Mouse (Mus musculus) brain, embryonic 18.5 days (tissue): ENCODE results near the gene Pex13.
"Not testable (repeated sequence)": the region's sequence is repeated elsewhere in the genome, so short reads cannot be mapped to it uniquely, and the experiment has no call there.

ENCODE experiments used
- DNase-seq: peaks from one replicate; pipeline ENCODE4 v3.0.0-alpha.2; 2012; ENCODE audit warnings: low read depth, low spot score

The Pex13 gene

DNA sequence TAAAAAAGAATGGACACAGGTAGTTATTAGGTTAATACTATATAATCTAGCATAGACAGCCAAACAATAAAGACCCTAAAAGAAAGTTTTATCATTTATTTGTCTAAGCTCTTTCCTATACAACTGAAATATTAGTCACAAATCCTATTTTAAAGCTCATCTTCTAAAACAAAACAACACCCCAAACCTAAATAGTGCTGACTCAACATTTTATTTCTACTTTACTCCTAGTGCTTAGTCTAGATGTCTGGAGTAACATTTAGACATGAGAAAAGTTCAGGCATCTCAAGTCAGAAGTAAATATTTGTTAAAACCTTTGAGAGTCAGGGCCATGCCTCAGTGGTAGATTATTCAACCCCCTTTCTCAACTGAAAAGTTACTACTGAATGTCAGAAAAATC, 18.3 kb downstream of the Pex13 start:
- no peak for DNase-seq

DNA sequence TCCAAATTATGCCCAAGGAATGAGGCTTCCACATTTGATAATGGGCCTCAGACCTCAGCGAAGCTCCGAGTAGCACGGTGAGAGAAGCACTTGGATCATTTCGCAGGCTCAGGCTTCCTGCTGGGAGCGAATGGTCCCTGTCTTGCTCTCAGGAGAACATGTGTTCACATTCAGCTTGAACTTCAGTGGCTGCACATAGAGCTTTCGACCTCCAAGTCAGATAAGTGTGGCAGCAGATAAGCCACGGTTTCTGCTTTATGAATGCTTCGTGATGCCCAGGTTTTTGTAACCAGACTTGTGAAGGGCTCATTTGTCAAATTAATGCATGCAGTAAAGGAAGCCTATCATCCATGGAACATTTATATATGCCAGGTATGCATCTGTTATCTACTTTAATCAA, 31.2 kb downstream of the Pex13 start:
- DNase-seq = no peak

DNA sequence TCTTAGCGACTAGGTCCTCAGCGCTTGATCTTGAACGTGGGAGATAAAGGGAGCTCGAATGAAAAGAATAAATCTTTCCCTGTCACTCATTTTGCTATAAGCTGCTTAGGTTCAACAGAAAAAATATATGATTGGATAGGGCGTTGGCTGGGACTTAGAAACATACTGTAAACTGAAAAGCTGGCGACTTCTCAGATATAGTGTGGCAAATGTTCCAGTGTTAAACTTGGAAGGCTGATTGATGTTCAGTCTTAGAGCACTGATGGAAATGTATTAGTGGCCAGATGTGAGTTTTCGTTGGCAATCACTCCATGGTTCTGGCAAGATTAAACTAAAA, 31.9 kb downstream of the Pex13 start:
- no peak for DNase-seq

DNA sequence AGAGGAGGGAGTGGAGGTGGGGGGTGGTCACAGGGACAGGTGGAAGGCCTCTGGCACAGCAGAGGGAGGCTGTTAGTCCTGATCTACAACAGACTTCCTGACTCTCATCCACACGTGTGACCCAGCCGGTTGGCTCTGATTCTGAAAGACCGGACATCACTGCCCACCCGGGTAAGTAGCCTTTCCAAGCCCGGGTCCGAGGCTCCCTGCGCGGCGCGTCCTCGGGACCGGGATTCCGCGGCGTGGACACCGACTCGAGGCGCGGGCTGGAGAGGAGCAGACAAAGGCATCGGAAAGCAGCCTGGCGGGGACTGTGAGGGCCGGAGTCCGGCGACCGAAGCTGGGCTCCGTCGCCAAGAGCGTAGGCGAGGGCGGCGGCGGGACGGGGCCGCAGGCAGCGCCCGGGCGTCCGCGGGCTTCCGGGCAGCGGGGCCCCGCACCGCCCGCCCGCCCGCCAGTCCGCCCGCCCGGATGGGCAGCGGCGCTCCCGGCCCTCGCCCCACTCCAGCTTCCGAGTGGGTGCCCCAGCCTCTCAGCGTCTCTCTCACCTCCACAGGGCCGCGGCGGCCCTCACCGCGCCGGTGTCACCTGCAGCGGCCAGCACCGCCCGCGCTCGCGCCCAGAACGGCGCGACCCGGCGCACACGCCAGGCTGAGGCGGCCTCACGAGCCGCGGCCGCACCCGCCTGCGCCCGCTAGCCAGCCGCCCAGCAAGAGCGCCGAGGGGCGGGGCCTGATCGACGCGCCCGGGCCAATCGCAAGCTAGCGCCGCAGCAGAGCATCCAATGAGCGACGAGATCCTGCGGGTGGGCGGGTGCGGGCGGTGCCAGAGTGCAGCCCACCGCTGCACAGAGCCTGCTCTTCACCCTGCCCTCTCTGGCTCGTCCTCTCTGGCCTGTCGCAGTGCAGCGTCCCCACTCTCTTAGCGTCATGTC, 32.5 kb downstream of the Pex13 start, which contains the start of gene 0610010F05Rik:
0610010F05Rik (minus strand) TSS at position 695 of the 934 bp plus-strand sequence.
- DNase-seq = peak; percentile 84

DNA sequence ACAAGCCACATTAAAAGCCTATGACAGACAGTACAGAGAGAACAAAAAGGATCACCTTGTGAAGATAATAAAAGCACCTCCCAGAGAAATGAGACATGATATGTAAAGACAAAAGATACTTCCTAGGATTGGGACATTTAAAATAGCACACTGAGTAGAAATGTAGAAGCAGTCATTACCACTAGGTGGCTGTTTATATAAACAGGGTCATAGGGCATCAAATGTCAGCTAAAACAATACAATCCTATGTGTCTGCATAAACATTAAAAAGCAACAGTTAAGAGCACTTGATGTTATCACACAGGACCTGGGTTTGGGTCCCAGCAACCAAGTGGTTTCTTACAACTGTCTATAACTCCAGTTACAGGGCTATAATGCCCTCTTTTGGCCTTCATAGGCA, 35.1 kb downstream of the Pex13 start:
- DNase-seq = no peak

DNA sequence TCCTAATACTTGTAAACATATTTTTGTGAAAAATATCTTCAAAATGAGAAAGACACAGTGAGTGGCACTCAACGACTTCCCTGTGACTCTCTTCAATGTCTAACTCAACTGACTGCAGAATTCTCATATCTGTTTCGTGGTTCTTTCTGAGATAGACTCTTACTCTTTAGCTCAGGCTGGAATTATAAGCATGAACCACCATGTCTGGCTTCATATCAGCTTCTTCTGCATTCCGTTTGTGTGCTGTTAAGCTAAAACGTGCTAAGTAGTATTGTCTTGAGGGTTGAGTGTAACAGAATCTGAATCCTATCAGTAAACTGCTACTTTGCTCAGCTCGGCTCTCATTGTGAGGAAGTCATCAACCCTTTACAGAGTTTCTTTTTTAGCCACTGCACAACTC, 46.8 kb downstream of the Pex13 start:
- DNase-seq = no peak

DNA sequence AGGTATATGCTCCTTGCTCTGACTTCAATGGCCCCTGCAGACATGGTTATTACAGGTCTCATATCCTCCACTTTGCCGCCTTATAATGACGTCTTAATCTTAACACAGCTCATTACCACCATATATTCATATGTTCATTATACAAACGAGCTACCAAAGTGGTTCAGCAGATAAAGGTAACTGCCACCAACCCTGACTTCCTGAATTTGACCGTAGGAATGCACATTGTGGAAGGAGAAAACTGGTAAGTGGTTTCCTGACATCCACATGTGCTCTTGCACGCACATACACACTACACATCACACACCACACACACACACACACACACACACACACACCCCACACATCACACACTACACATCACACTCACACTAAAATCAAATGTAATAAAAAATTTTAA, 51.2 kb downstream of the Pex13 start:
- no peak for DNase-seq

DNA sequence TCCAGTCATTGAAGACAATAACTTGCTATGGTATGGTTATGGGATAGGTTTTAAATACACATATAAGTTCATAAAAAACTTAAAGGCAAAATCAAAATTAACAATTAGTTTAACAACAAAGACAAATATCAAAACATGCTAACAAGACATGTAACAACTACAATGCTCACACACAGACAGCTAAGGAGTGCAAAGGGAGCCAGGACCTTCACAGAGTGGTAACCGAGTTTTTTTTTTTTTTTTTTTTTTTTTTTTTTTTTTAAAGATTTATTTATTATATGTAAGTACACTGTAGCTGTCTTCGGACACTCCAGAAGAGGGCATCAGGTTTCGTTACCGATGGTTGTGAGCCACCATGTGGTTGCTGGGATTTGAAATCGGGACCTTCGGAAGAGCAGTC, 58.5 kb downstream of the Pex13 start:
- DNase-seq = not testable (repeated sequence)
